Mouse (Mus musculus) CD4-positive, CD25-positive, alpha-beta regulatory T cell, adult 2 months (primary cell): Measurements from ENCODE around the gene Cd38.
A peak's percentile ranks its signal among the peaks of the same experiment; 100 is the strongest.
"Not testable (repeated sequence)": the region's sequence is repeated elsewhere in the genome, so short reads cannot be mapped to it uniquely, and the experiment has no call there.

Experiments used
- DNase-seq: peaks from one replicate; pipeline ENCODE4 v3.0.0-alpha.2; 2012; ENCODE audit warnings: low read depth, low spot score

The Cd38 gene

DNA sequence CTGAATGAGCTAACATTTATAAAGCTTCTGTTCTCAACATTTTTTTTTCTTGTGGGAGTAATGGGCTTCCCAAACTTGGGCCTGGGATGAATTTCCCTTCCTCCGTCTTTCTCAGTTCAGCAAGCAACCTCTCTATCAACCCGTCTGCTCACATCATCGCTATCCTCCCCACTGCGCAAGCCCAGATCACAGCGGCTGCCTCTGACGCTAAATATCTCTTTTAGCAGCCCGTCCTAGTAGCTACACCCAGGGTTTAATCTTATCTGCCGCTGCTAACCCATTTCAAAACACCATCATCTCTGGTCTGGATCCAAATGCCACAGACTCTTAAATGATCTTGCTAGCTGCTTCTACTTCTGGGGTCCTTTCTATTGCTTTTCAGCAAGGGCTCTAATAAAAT is 8.7 kb upstream of the Cd38 start:
- DNase-seq, result no peak

DNA sequence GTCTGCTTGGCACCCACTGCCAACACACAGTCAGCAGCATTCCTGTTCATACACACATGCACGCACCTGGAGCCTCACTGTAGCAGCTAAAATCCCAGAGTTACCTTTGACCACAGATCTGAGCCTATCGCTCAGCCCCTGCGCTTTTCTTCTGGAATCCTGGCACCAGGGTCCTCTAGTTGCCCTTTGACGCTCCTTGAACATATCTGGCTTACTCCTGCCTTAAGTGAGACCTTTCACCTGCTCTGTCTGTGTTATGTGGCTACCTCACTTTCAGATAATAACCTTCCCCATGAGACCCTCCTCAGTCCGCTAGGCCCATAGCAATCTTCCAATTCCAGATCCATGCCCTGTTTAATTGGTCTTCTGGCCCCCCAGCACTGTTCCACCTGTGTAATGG is 8.3 kb upstream of the Cd38 start:
- DNase-seq, result no peak

DNA sequence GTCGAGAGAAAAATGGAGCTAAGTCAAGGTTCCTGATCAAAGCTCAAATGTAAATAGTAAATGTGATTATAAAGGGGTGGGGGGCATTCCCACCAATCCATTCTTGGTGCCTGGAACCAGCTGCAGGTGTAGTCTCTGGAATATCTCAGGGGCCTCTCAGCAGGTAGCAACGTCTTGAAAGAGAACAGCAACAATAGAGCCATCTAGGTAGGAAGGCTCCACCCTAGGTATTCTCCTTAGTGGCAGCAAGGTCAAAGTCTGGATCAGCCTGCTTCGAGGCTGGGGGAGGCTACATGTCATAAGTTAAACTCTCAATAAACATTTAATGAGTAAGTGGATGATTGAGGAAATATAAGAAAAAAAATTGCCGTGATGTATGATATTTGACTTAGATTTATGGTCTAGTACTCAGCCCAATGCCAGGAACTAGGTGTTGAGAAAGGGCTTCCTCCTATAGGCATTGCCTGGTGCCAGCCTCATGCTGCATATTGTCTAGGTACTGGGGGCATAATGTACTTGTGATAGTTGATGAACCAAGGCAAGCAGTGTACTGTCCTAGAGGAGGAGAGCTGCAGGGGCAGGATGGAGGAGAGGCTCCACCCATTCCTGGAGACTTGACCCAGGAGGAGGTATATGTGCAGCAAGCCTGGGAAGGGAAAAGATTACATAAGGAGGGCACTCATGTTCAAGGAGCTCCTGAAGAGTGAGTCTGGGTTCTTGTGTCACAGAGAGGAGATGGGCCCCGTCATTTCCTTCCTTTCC is 7.5 kb upstream of the Cd38 start:
- no peak for DNase-seq

DNA sequence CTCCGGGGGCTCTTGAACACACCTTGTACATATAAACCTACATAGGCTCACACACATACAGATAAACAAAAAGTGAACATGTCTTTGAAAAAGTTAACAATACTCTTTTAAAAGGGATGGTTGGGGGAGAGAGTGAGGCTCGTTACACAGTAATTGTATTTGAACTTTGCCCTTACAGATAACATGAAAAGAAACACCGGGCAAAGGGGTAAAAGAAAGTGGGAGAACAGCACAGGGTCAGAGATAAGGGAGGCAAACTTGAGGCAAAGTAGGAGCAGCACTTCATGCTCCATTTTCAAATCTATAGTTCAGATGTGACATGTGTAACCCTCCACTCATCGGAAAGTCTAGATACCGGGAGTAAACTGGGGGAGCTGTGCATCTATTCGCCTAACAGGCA is 4.7 kb upstream of the Cd38 start:
- DNase-seq, result no peak

DNA sequence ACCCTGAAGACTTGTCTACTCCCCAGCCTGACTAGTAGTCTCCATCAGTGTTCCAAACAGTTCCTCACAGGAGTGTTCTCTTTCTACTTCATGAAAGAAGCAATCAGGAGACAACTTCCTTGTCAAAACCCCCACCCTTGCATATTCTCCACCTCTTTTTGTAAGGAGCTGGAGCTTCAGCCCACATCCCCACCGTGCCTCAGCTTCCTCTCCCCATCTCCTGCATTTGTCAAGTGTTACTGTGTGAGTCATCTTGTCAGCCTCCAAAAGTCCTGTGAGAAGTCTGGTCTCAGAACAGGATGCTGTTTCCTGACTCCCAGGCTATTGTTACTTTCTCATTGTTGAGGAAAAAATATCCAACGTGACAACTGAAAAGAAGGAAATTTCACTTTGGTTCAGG is 3.0 kb upstream of the Cd38 start:
- no peak for DNase-seq

DNA sequence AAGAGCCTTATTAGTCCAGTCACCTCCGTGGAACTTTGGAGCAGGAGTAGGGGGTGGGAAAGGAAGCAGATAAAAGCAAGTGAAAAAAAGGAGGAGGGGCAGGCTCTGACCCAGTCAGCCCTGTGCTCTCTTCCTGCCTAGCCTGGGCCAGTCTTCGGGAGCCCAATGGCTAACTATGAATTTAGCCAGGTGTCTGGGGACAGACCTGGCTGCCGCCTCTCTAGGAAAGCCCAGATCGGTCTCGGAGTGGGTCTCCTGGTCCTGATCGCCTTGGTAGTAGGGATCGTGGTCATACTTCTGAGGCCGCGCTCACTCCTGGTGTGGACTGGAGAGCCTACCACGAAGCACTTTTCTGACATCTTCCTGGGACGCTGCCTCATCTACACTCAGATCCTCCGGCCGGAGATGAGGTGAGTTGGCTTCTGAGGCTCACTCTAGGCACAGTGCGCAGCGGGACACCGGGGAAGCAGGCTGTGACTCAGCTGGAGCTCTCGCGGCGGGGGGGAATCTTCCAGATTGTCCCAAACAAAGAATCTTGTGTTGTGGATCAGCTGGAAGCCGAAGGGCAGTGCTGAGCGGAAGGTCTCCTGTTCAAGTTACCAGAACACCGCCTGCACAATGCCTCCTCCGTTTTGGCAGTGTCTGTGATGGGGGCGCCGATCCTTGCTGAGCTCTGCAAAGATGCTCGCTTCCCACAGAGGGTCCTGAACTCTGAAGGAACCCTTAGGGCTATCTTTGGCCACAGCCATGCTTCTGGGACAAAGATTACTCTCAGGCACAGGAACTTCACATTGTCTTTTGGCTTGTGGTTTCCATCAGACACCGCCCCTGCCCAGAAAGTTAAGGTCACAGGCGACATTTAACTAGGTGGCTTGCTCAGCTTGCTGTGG is 603 bp downstream of the Cd38 start:
- peak; percentile 50 for DNase-seq

DNA sequence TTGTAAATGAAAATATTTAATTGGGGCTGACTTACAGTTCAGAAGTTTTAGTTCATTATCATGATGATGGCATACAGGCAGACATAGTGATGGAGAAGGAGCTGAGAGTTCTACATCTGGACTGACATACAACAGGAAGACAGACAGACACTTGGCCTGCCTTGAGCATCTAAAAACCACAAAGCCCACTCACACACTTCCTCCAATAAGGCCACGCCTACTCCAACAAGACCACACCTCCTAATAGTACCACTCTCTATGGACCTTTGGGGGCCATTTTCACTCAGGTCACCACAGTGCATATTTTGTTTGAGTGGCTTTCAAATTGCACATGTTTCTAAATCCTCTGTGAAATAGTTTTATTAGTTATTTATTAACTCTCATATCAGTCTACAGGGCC is 3.5 kb downstream of the Cd38 start:
- peak; percentile 30 for DNase-seq

DNA sequence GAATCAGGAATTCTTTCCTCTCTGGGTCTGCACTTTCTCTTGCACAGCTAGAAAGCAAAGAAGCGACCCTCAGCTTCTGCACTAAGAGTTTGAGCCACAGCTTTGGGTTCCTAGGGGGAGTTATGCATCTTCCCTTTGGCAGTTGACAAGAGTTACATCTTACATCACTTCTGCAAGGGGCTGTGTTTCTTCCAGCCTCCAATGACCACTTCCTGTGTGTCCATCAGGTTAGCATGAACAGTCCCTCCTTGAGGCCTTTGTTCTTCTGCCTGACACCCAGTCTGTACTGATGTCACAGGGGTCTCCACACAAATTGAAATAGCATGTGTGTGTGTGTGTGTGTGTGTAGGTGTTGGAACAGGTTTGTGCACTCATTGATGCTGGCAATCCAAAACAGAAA is 4.3 kb downstream of the Cd38 start:
- DNase-seq, result no peak

DNA sequence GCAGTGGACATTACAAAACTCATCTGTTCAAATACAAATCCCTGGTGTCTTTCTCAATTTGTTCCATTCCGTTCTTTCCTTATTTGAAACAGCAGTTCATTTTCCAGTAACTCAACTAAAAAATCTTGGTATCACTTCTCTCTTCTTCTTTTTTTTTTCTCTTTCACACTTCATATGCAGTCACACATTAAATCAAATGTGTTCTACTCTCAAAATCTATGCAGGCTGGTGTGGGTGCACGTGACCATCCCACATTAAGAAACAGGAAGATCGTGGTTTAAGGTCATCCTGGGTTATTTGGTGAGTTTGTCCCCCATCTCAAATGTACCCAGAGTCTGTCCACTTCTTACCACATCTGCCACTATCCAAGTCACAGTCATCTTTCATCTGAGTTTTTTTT is 13.7 kb downstream of the Cd38 start:
- DNase-seq, result no peak

DNA sequence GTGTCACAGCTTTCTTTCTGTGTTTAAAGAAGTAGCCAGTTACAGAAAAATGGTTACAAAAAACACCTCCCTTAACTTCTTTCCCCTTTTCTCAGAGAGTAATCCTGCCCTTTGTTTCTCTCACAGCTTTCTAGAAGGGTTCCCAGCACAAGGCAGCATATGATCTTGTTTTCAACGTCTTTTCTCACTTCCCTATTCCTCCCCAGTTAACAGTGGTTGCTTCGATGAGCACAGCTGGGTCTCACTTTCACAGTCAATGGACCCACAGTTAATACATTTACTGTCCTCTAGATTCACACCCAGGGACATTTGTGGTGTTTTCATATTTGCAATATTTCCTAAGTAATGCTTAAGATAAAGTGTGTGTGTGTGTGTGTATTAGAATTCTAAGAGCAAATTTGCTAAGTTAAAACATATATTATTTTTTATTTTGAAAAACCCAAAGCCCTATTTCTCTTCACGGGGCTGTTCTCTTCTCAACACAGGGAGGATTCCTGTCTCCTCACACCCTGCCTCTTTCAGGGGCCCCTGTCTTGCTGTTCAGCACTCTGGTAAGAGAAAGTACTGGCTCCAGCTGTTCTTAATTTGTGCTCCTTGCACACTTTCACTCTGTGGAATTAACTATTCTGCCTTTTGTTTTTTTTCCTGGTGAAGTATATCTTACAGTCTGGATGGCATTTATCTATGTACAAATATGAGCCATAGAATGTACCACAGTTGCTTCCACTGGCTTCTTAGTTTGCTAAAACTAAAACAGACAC is 16.9 kb downstream of the Cd38 start:
- DNase-seq, result no peak

DNA sequence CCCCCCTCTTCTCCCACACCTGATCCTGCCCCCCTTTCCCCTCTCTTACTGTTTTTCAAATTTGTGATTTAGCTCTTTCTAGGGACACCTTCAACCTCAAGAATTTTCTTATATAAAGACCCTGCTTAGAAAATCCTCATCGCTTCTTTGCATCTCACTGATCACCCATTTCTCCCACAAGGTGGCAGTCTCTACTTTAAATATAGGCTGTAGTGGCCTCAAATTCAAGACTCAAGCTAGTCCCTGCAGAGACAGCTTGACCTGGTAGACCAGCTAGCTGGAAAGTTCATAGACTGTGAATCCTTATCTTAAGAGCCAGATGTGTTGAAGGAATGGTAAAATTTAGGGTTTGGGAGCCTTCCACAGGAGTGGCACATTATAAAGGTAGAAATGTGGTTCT is 24.0 kb downstream of the Cd38 start:
- peak; percentile 59 for DNase-seq

DNA sequence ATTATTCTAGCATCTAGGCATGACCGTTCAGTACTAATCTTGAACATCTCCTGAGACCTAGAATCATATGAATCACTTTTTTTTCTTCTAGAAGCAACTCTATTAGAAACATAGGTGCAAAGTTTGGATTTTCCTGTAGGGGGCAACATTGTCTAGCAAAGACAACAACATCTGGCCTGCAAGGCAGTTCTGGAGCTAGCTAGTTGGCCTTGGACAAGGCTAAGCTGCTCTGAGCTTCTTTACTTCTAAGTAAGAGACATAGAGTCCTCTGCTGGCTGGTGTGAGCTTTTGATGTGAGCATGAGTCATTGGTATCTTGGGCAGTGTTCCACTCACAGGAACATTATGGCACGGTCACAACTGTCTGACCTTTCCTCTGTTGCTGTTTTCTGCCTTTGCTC is 25.8 kb downstream of the Cd38 start:
- peak; percentile 68 for DNase-seq

DNA sequence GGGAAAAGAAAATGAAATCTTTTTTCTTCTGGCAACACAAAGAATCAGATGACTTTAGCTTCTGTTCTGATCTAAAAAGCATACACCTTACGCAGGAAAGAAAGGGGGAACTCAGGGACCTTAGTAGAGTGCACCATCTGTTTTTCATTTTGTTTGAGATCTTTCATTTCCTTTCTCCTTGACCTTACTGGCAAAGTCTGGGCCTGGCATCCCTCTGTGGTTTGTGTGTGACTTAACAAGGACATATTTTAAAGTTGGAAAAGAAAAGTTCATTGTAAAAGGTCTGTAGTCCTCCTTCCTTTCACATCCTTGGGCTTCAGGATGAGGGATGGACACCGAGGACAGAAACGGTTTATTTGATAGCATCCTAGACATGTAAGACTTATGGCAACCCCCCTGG is 27.6 kb downstream of the Cd38 start:
- DNase-seq, result no peak

DNA sequence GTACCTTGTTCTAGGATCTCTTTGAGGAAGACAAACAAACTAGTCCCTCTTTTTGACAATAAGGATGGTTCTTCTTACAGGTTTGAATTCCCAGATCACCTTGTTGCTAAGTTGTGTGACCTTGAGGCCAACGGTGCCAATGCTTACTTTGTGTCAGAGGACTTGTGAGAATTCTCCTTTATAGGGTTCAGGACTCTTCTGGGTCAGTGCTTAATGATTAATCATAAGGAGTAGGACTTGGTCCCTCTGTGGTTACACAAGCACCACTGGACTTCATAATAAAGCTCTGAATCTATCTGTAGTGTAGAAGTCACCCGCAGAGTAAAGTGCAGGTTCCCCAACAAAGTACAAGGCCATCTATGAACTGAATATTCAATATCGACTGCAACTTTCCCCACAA is 36.3 kb downstream of the Cd38 start:
- DNase-seq, result no peak

DNA sequence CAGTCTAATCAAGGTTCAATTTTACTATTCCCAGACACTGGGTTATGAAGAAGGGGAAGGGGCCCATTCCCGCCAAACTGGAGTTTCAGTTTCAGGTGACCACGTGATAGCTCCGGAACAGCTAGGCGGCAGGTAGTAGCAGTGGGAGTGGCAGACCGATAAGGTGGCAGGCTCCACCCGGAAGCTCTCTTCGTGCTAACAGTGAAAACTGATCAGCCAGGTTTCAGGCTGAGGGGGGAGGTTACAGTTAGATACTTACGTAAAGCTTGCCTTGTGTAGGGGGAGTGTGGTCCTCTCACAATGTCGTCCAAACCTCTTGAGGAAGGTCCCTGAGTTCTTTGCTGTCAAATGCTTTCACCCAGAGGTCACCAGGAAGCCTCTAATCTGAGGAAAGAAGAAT is 40.9 kb downstream of the Cd38 start:
- no peak for DNase-seq

DNA sequence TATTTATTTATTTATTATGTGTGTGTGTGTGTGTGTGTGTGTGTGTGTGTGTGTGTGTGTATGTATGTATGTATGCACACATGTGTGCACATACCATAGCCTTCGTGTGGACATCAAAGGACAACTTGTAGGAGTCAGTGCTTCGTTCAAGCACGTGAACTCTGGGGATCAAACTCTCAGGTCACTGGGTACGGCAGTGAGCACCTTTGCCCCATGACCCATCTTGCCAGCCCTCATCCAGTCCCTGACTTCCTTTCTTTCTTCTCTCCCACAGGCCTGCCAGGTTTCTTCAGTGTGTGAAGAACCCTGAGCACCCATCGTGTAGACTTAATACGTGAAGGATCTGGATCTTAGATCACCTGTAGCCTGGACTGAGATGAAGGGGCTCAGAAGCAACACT is 41.7 kb downstream of the Cd38 start:
- no peak for DNase-seq

DNA sequence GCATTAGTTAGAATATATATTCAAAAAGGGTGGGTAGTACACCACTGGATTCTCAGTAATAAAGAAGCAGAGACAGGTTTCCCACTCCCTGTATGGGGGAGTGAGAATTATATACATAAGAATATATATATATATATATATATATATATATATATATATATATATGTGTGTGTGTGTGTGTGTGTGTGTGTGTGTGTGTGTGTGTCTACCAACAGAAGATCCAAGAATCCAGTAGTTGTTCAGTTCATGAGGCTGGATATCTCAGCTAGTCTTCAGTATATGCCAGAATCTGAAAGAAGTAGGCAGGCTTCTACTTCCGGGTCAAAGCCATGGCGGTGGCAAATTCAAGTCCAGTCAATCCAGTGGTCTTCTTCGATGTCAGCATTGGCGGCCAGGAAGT is 44.5 kb downstream of the Cd38 start, which contains the start of gene Gm7879:
Gene Gm7879 (plus strand): TSS at position 301 of the 400 bp plus-strand sequence.
- DNase-seq, result not testable (repeated sequence)

DNA sequence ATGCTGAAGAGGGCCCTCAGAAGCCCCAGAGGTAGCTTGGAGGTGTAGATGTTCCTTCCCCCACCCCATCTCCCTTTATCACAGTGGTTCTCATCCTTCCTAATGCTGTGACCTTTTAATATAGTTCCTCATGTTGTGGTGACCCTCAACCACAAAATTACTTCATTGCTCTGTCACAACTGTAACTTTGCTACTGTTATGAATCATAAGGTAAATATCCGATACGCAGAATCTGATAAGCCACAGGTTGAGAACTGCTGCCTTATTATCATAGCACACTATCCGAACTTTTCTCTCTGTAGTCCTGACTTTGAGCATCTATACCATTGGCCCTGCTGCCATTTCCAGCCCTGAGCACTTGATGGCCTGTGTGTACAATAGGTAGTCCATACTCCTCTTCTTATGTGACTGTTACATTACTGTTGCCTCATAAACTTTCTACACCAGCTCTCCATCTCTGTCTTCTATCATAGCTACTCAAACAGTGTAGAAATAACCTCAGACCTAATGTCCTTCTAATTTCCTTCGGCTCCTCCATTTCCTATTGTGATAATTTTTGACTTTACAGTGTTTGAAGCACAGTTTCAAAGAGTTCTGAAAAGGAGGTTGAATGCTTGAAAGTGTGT is 47.0 kb downstream of the Cd38 start:
- peak; percentile 3 for DNase-seq

DNA sequence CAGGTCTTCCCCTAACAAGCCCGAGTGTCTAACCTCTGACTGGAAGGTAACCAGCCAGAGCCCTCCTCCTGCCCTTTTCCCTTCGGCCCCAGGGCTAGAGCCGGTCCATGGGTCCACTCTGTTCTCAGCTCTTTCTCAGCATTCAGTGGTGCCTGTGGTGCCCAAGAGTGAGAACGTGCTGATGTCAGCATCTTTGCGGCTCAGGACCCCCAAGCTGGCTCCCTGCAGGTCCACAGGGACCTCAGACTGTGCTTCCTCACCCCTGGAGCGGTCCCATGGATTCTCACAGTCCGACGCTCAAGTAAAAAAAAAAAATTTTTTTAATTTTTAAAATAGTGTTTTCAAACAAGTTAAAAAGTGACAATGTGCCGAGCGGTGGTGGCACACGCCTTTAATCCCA is 53.5 kb downstream of the Cd38 start:
- no peak for DNase-seq

DNA sequence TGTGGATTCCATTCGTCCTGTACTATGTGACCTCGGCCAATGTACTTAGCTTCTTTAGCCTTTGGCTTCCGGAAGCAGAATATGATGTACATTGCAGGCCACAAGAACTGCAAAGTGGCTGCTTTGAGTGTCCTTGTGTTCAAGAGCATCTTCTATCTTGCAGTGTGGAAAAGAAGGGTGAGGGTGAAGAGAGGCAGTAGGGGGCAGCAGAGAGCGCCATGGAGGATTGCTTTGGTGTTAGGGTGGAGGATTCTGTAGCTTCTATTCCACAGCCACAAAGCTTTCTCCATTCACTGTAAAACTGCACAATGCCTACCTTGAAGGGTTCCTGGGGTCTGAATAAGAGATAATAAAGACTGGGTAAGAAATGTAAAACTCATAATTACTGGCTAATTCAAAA is 55.6 kb downstream of the Cd38 start:
- peak; percentile 79 for DNase-seq

DNA sequence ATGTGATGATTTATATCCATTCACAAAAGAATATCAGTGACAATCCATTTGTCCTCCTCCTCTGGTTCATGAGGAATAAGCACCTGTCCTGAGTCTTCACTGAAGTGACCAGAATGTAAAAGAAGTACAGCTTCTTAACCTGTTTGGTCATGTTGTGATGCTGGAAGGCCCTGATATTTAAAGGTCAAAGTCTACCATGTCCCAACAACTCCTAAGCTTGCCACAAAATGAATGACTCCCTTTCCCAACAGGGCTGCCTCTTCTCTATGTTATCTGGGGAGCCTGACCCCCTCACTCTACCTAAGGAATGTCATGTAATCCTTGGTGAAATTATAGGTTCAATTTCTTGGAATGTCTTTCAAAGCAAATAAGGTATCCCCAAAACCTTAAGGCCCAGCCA is 59.4 kb downstream of the Cd38 start:
- DNase-seq, result no peak

DNA sequence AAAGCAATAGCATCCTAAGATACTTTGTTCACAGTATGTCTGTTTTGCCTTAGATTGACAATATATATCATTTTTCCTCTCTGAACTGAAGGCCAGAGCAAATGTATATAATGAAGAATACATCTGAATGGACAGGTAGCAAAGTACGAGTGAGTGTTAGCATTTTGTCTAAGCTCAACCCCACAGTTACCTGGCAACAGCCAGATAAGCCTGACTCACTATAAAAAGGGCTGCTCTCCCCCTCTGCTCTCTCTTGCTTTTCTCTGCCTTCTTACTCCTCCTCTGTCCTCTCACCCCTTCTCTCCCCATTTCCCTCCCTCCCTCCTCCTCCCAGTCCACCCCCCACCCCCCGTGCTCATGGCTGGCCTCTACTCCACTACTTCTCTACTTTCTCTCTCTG is 64.9 kb downstream of the Cd38 start:
- no peak for DNase-seq
